Mouse (Mus musculus) liver, embryonic 12.5 days (tissue): ENCODE data around the gene Hist1h2bf. TPM values are rescaled to one million over a fixed set of nuclear protein-coding genes. Genes with fewer than 3 reads are reported as not detected.
"Not testable (repeated sequence)": the region's sequence is repeated elsewhere in the genome, so short reads cannot be mapped to it uniquely, and the experiment has no call there.

Source experiments
- ATAC-seq: fragments of 200-750 bp; cut with Nextera tagmentation; 2 replicates; pipeline ENCODE4 v1.8.0; 2017; ENCODE audit warnings: moderate number of reproducible peaks, mild to moderate bottlenecking, moderate library complexity
- H3K27ac ChIP-seq: fragments of 300-500 bp; sonication (generic); 2 replicates; pipeline ENCODE4 v1.5.1; 2016; ENCODE audit warnings: mild to moderate bottlenecking
- H3K27me3 ChIP-seq: fragments of 300-500 bp; sonication (generic); replicated peaks from 2 replicates; pipeline ENCODE4 v1.6.1; 2016; ENCODE audit warnings: mild to moderate bottlenecking, moderate library complexity
- H3K36me3 ChIP-seq: fragments of 300-500 bp; sonication (generic); 2 replicates; pipeline ENCODE4 v1.6.1; 2016; ENCODE audit warnings: mild to moderate bottlenecking, moderate library complexity
- H3K4me1 ChIP-seq: fragments of 300-500 bp; sonication (generic); 2 replicates; pipeline ENCODE4 v1.6.1; 2016
- H3K4me2 ChIP-seq: fragments of 300-500 bp; sonication (generic); 2 replicates; pipeline ENCODE4 v1.6.1; 2016; ENCODE audit warnings: mild to moderate bottlenecking, moderate library complexity
- H3K4me3 ChIP-seq: fragments of 300-500 bp; sonication (generic); 2 replicates; pipeline ENCODE4 v1.5.1; 2016; ENCODE audit warnings: mild to moderate bottlenecking, moderate library complexity
- H3K9ac ChIP-seq: fragments of 300-500 bp; sonication (generic); 2 replicates; pipeline ENCODE4 v1.6.1; 2016; ENCODE audit warnings: mild to moderate bottlenecking, moderate library complexity
- H3K9me3 ChIP-seq: fragments of 300-500 bp; sonication (generic); replicated peaks from 2 replicates; pipeline ENCODE4 v1.6.1; 2016; ENCODE audit warnings: mild to moderate bottlenecking, moderate library complexity
- whole genome bisulfite sequencing: fragments of 180-500 bp; shearing (Covaris S2); methylation state at CpG from one replicate; pipeline ENCODE4 v1.1.7; 2016; ENCODE audit not compliant: insufficient replicate concordance; 5-methylcytosine and 5-hydroxymethylcytosine counted together
- polyA plus RNA-seq: library from polyadenylated mRNA; unstranded; fragments of >200 nt; fragmentation: Nextera tagmentation; extraction: Ambion mirVana; gene quantifications from 2 replicates; pipeline ENCODE4 v1.2.1, GENCODE M21; 2016

Hist1h2bf gene
- polyA plus RNA-seq, 1 experiment from 2014 or later, result 9.9 TPM

GRCm38 (mm10) chr13:23586099-23586939, 12.3 kb upstream of the Hist1h2bf start:
- 4% methylated on average over 22 of the region's 22 CpGs for WGBS
- H3K4me1 ChIP-seq, result peaks cover 37% of the 10 kb centered on the region
- peak overlapping the region; percentile 77 for H3K9ac ChIP-seq
- no peak for ATAC-seq
- H3K9me3 ChIP-seq, result no peaks in the 10 kb centered on the region
- H3K27ac ChIP-seq, result peak overlapping the region; percentile 100
- peak overlapping the region; percentile 78 for H3K4me2 ChIP-seq
- no peaks in the 10 kb centered on the region for H3K36me3 ChIP-seq
- peak overlapping the region; percentile 42 for H3K4me3 ChIP-seq
- no peaks in the 10 kb centered on the region for H3K27me3 ChIP-seq

GRCm38 (mm10) chr13:23585442-23586098, 11.6 kb upstream of the Hist1h2bf start:
- peak overlapping the region; percentile 78 for H3K4me2 ChIP-seq
- H3K36me3 ChIP-seq, H3K27me3 ChIP-seq, H3K9me3 ChIP-seq: not testable (repeated sequence)
- ATAC-seq, result peak; percentile 78
- peak overlapping the region; percentile 86 for H3K9ac ChIP-seq
- peaks cover 45% of the 10 kb centered on the region for H3K4me1 ChIP-seq
- H3K4me3 ChIP-seq, result peak overlapping the region; percentile 61
- whole genome bisulfite sequencing, result 0% methylated on average over 34 of the region's 36 CpGs
- H3K27ac ChIP-seq, result peak overlapping the region; percentile 100

DNA sequence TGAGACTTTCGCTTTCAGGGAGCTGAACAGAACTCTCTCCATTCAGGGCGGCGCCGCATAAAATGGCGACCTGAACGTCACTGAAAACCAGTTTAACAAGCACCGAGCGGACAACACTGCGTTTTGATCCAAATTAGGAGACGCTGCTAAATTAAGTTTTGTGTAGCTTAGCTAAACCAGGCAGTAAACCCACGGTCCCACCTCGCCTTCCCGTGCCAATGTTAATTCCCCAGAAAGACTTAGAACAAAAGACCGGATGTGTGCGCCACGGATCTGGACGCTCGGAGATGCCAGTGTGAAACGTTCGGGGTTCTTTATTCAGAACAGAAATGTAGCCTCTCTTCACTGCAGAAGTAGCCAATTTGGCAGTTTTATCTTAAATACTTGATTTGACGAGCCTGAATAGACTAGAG, 11.0 kb upstream of the Hist1h2bf start:
- Histone ChIP-seq H3K27me3 (no peaks in the 10 kb centered on the region), H3K27ac (peak overlapping the region; percentile 100), H3K9me3 (no peaks in the 10 kb centered on the region), H3K4me1 (peaks cover 50% of the 10 kb centered on the region), H3K4me3 (peak overlapping the region; percentile 61), H3K9ac (peak overlapping the region; percentile 86), H3K36me3 (no peaks in the 10 kb centered on the region), H3K4me2 (peak overlapping the region; percentile 78)
- whole genome bisulfite sequencing, result 0% methylated on average over 21 of the region's 21 CpGs
- ATAC-seq, result peak; percentile 3

DNA sequence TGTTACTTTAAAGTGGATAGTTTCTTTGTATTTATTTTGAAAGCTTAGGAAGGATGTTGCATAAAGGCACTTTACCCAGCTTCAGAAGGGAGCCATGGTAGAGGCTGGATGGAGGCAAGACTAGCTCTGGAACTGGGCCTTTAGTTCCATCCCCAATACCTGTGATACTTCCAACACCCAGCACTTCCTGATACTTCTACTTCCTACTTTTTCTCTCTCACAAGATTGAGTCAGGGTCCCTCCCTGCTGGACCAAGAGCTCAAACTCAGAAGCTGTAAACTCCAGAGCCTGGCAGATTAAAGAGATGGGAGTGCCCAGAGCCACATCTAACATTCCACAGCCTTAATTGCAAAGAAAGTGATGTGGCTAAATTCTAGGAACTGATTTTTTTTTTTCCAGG, 10.3 kb upstream of the Hist1h2bf start:
- Histone ChIP-seq H3K4me3 (peak overlapping the region; percentile 61), H3K4me1 (peaks cover 51% of the 10 kb centered on the region), H3K9ac (peak overlapping the region; percentile 86), H3K36me3 (no peaks in the 10 kb centered on the region), H3K27me3 (no peaks in the 10 kb centered on the region), H3K27ac (peak overlapping the region; percentile 100), H3K4me2 (peak overlapping the region; percentile 78), H3K9me3 (no peaks in the 10 kb centered on the region)
- no peak for ATAC-seq

DNA sequence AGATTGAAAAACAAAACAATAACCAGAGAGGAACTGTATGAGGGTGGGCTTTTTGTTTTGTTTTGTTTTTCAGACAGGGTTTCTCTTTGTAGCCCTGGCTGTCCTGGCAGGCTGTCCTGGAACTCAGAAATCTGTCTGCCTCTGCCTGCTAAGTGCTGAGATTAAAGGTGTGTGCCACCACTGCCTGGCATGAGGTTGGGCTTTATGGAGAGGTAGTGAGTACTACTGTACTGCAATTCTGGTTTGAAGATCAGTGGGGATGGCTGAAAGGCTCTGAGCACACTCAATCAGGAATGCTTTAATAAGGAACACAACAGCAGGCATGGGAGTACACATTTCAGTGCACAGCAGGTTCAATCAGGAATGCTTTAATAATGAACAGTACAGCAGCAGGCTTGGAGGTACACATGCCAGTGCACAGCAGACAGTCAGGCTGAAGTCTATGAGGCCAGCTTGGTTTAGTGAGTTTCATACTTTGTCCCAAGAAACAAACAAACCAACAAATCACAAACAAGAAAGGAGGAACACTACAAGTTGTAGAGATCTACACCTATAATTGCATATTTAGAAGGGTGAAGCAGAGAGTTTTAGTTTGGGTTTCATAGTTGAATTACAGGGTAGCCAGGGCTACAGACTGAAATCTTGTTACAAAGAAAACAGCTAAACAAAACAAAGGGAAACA, 9.5 kb upstream of the Hist1h2bf start:
- H3K27me3 ChIP-seq, result no peaks in the 10 kb centered on the region
- H3K4me2 ChIP-seq, result peak overlapping the region; percentile 78
- H3K9ac ChIP-seq, result peak overlapping the region; percentile 86
- no peaks in the 10 kb centered on the region for H3K36me3 ChIP-seq
- H3K9me3 ChIP-seq, result no peaks in the 10 kb centered on the region
- peak overlapping the region; percentile 100 for H3K27ac ChIP-seq
- no peak for ATAC-seq
- H3K4me1 ChIP-seq, result peaks cover 58% of the 10 kb centered on the region
- H3K4me3 ChIP-seq, result peak overlapping the region; percentile 58

- Histone ChIP-seq H3K4me2 (peak overlapping the region; percentile 78), H3K4me1 (peaks cover 62% of the 10 kb centered on the region), H3K27me3 (no peaks in the 10 kb centered on the region), H3K36me3 (no peaks in the 10 kb centered on the region), H3K9ac (peak overlapping the region; percentile 86), H3K27ac (peak overlapping the region; percentile 100), H3K4me3 (peak overlapping the region; percentile 58), H3K9me3 (no peaks in the 10 kb centered on the region)
- no peak for ATAC-seq
- 8% methylated on average over 6 of the region's 6 CpGs for WGBS
These were observed 8.4 kb upstream of the Hist1h2bf start for GRCm38 (mm10) chr13:23582219-23583056.

DNA sequence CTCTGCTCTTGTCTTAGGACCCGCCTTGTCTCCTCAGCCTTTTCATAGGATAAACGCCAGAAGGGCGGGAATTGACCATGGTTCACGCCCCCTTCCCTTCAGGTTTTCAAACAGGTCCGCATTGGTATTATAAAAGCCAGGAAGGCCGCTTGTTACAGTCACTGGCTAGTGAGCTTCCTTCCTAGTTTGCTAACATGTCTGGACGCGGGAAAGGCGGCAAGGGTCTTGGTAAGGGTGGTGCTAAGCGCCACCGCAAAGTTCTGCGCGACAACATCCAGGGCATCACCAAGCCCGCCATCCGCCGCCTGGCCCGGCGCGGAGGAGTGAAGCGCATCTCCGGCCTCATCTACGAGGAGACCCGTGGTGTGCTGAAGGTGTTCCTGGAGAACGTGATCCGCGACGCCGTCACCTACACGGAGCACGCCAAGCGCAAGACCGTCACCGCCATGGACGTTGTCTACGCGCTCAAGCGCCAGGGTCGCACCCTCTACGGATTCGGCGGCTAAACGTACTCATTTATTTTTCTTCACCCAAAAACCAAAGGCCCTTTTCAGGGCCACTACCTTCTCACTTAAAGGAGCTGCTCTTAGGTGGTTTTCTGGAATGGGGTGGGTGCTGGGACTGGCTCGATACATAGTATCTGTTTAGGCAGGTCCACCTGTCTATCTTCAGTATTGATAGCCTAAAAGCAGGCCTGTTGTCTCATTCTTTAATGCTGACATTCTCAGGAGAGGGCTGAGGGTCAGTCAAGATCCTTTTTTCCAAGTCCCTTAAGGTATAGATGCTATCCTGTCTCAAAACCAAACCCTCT, 7.6 kb upstream of the Hist1h2bf start, which contains the start of gene Hist1h4d:
Gene Hist1h4d (plus strand): TSS at position 191 of the 811 bp plus-strand sequence.
- H3K36me3 ChIP-seq, result no peaks in the 10 kb centered on the region
- WGBS, result under 1% methylated on average over 43 of the region's 43 CpGs
- peak; percentile 84 for ATAC-seq
- H3K27me3 ChIP-seq, result no peaks in the 10 kb centered on the region
- peak within 1 kb of the TSS; percentile 78 for H3K4me2 ChIP-seq
- H3K27ac ChIP-seq, result peak within 1 kb of the TSS; percentile 100
- peaks cover 64% of the 10 kb centered on the region for H3K4me1 ChIP-seq
- peak within 1 kb of the TSS; percentile 86 for H3K9ac ChIP-seq
- H3K9me3 ChIP-seq, result no peaks in the 10 kb centered on the region
- H3K4me3 ChIP-seq, result peak within 1 kb of the TSS; percentile 58

DNA sequence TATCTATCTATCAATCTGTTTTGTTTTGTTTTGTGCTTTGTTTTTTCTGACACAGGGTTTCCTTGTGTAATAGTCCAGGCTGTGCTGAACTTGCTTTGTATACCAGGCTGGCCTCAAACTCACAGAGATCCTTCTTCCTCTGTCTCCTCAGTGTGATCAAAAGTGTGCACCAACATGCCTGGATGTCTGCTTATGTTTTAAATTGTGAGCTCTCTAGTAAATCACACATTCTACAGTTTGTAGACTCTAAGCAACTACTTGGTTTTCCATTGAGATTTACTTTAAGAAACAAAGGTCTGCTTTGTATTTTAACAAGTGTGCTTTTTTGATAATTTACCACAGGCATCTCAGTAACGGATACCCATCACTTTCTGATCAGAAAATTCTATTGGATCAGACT, 3.8 kb upstream of the Hist1h2bf start:
- Histone ChIP-seq H3K36me3 (no peaks in the 10 kb centered on the region), H3K9ac (peak overlapping the region; percentile 59; the same call in 1 of the 2 replicates), H3K27ac (peak overlapping the region; percentile 84), H3K4me3 (no peak overlapping the region), H3K4me1 (peaks cover 59% of the 10 kb centered on the region), H3K9me3 (no peaks in the 10 kb centered on the region), H3K27me3 (no peaks in the 10 kb centered on the region), H3K4me2 (peak overlapping the region; percentile 79)
- ATAC-seq, result no peak
- 86% methylated on average over 1 of the region's 1 CpGs for WGBS

DNA sequence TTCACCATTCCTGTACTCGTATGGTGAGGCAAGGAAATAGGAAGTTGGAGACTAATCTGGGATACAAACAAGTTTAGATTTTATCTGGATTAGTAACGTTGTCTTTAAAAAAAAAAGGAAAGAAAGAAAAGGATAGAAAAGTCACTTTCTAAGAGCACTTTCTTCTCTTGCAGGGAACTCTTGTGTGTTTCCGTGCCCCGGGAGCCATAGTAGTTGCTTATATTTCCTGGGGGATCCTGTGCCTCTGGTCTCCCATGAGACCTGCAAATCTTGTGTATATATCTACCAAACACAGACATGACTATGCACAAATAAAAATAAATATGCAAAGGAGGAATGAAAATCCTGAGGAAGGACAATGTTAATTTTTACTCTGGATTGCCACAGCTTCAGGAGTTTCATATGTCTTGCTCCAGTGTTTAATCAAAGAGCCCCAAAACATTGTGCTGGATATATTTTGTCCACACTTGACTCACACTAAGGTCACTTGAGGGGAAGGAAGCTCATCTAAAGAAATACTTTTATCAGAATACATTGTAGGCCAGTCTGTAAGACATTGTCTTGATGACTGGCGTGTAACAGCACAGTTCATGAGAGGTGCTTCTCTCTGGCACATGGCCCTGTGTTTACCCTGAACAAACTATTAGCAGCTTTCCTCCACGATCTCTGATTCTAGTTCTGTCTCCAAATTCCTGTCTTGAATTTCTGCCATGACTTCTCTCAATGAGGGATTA, 3.1 kb upstream of the Hist1h2bf start:
- peak overlapping the region; percentile 90 for H3K9ac ChIP-seq
- H3K27ac ChIP-seq, result peak overlapping the region; percentile 96
- ATAC-seq, result no peak
- H3K9me3 ChIP-seq, result no peaks in the 10 kb centered on the region
- H3K27me3 ChIP-seq, result no peaks in the 10 kb centered on the region
- 41% methylated on average over 6 of the region's 6 CpGs for WGBS
- peaks cover 56% of the 10 kb centered on the region for H3K4me1 ChIP-seq
- H3K4me3 ChIP-seq, result peak overlapping the region; percentile 63
- H3K4me2 ChIP-seq, result peak overlapping the region; percentile 79
- H3K36me3 ChIP-seq, result no peaks in the 10 kb centered on the region

- H3K4me2 ChIP-seq, result peak overlapping the region; percentile 79
- peak overlapping the region; percentile 96 for H3K27ac ChIP-seq
- no peaks in the 10 kb centered on the region for H3K36me3 ChIP-seq
- H3K9ac ChIP-seq, result peak overlapping the region; percentile 90
- WGBS, result 7% methylated on average over 7 of the region's 7 CpGs
- no peaks in the 10 kb centered on the region for H3K9me3 ChIP-seq
- no peak for ATAC-seq
- peak overlapping the region; percentile 63 for H3K4me3 ChIP-seq
- no peaks in the 10 kb centered on the region for H3K27me3 ChIP-seq
- H3K4me1 ChIP-seq, result peaks cover 52% of the 10 kb centered on the region
These were observed 2.4 kb upstream of the Hist1h2bf start for GRCm38 (mm10) chr13:23576351-23576881.
